Mouse (Mus musculus): ENCODE results near the gene Chst11.

Gene Chst11

GRCm38 (mm10) chr10:83076816-83077215 is 91.5 kb downstream of the Chst11 start:
- no peak for DNase-seq (ENCODE audit: low read depth, low spot score)

GRCm38 (mm10) chr10:83078723-83079122 is 93.4 kb downstream of the Chst11 start:
- no peak for DNase-seq (ENCODE audit: low read depth, low spot score)

GRCm38 (mm10) chr10:83079755-83080154 is 94.5 kb downstream of the Chst11 start:
- DNase-seq (ENCODE audit: low read depth, low spot score): no peak

GRCm38 (mm10) chr10:83080275-83080741 is 95.0 kb downstream of the Chst11 start:
- no peak for DNase-seq (ENCODE audit: low read depth, low spot score)

GRCm38 (mm10) chr10:83080930-83081329 is 95.6 kb downstream of the Chst11 start:
- no peak for DNase-seq (ENCODE audit: low read depth, low spot score)

GRCm38 (mm10) chr10:83083946-83084345 is 98.6 kb downstream of the Chst11 start:
- no peak for DNase-seq (ENCODE audit: low read depth, low spot score)

- DNase-seq (ENCODE audit: low read depth, low spot score): no peak
These were observed 103.0 kb downstream of the Chst11 start for GRCm38 (mm10) chr10:83088318-83088717.

- no peak for DNase-seq (ENCODE audit: low read depth, low spot score)
These were observed 103.5 kb downstream of the Chst11 start for GRCm38 (mm10) chr10:83088826-83089225.

- DNase-seq (ENCODE audit: low read depth, low spot score): no peak
These were observed 104.9 kb downstream of the Chst11 start for GRCm38 (mm10) chr10:83090185-83090584.

GRCm38 (mm10) chr10:83093705-83094104 is 108.4 kb downstream of the Chst11 start:
- DNase-seq (ENCODE audit: low read depth, low spot score): no peak

- DNase-seq (ENCODE audit: low read depth, low spot score): no peak
These were observed 109.0 kb downstream of the Chst11 start for GRCm38 (mm10) chr10:83094248-83094647.

GRCm38 (mm10) chr10:83094821-83095725 is 109.8 kb downstream of the Chst11 start:
- DNase-seq (ENCODE audit: low read depth, low spot score): no peak

- DNase-seq (ENCODE audit: low read depth, low spot score): no peak
These were observed 111.0 kb downstream of the Chst11 start for GRCm38 (mm10) chr10:83096257-83096656.

GRCm38 (mm10) chr10:83098940-83099339 is 113.6 kb downstream of the Chst11 start:
- no peak for DNase-seq (ENCODE audit: low read depth, low spot score)

- DNase-seq (ENCODE audit: low read depth, low spot score): no peak
These were observed 114.4 kb downstream of the Chst11 start for GRCm38 (mm10) chr10:83099669-83100068.

GRCm38 (mm10) chr10:83100890-83101289 is 115.6 kb downstream of the Chst11 start:
- DNase-seq (ENCODE audit: low read depth, low spot score): no peak

GRCm38 (mm10) chr10:83101421-83102207 is 116.3 kb downstream of the Chst11 start:
- DNase-seq (ENCODE audit: low read depth, low spot score): no peak

GRCm38 (mm10) chr10:83102745-83103144 is 117.4 kb downstream of the Chst11 start:
- DNase-seq (ENCODE audit: low read depth, low spot score): no peak

- no peak for DNase-seq (ENCODE audit: low read depth, low spot score)
These were observed 118.9 kb downstream of the Chst11 start for GRCm38 (mm10) chr10:83104221-83104620.

GRCm38 (mm10) chr10:83106152-83106746 is 121.0 kb downstream of the Chst11 start:
- DNase-seq (ENCODE audit: low read depth, low spot score): no peak

- DNase-seq (ENCODE audit: low read depth, low spot score): no peak
These were observed 122.1 kb downstream of the Chst11 start for GRCm38 (mm10) chr10:83107385-83107784.
